Mouse (Mus musculus) thymus, postnatal 0 days (tissue): ENCODE results near the gene Asphd2. TPM values are rescaled to one million over a fixed set of nuclear protein-coding genes. Genes with fewer than 3 reads are reported as not detected.
A peak's percentile ranks its signal among the peaks of the same experiment; 100 is the strongest.
"Not testable (repeated sequence)": the region's sequence is repeated elsewhere in the genome, so short reads cannot be mapped to it uniquely, and the experiment has no call there.

ENCODE experiments used
- DNase-seq: peaks from one replicate; pipeline ENCODE4 v3.0.0-alpha.2; 2015; ENCODE audit warnings: low spot score
- polyA plus RNA-seq: library from polyadenylated mRNA; unstranded; fragments of >200 nt; fragmentation: Nextera tagmentation; extraction: Ambion mirVana; gene quantifications from 2 replicates; pipeline ENCODE4 v1.2.1, GENCODE M21; 2015

Gene Asphd2
- polyA plus RNA-seq: 0.23 and 0.63 TPM in 2 replicates

DNA sequence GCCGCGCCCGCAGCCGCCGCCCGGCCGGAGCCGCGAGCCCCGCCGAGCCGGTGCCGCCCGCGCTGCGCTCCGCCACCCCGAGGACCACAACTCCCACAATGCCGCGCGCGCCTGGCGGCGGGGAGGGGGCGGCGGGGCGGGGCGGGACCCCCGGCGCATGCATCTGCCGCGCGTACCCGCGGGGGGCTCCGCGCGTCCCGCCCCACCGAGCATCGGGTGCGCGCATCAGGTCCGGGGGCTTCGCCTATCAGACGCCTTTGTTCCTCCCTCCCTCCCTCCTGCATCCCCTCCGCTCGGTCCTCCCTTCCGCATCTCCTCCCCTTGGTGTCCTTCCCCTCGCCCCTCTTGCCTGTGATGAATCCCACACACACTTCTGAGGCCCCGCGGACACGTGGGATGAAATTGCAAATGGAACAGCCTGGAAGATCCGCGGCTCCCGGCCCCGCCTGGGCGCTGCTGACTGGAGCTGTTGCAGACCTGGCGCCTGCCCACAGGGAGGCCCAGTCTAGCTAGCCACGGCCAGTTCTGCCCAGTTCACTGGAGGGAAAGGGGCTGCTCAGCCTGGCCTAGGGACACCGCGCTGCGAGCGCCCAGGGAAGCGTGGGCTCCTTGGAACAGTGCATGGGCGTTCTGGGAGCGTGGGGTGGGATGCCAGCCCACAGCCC, at the start of gene Asphd2:
Gene Asphd2, minus strand, starts transcription at position 88 of the 665 bp plus-strand sequence.
- DNase-seq: peak; percentile 10

DNA sequence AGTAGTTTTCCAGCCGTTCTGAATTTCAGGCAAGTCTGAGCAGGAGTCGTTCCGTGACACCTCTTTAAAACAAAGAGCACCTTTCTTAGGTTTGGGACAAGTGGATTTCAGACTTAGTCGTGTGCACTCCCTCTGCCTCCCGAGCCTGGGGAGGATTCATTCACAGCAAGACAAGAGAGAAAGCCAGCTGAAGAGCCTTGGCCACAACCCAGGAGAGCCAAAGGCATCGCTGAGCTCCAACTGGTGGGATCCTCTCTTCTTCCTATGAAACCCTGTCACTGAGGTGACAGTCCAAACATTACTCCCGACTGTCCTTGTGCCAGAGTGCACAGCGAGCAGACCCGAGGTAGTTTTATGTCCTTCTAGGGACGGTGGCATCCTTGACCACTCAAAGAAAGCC, 43.9 kb upstream of the Asphd2 start:
- DNase-seq: no peak

DNA sequence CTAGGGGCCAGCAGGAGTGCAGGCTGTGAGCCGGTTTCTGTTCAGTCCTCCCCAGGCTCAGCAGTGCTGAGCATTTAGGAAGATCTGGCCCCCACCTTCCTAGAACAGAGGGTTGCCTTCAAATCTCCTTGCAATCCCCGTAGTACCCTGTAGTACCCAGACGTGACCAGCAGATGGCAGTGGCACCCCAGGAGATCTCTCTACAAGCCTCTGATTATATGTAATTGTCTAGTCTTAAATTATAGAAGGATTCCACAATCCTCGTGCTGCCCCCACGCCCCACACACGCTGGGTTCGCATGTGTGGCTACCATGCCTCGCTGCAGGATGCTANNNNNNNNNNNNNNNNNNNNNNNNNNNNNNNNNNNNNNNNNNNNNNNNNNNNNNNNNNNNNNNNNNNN, 38.3 kb upstream of the Asphd2 start:
- DNase-seq: peak; percentile 73

DNA sequence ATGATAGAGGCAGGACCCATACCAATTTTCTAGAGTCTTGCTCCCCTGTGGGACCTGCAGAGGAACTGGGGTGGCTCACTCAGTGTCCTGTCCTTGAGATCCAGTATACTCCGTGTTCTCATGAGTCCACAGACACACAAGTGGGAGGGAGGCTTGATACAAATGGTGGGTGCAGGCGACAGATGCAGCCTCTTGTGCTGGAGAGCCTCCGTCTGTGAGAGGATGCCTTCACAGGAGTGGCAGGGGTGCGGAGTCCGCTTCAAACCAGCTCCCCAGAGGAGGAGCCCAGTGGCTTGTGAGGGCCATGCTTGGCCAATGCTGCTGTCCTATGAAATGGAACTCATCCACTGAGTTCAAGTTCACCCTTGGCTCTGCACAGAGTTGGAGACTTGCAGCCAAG, 37.4 kb upstream of the Asphd2 start:
- no peak for DNase-seq

DNA sequence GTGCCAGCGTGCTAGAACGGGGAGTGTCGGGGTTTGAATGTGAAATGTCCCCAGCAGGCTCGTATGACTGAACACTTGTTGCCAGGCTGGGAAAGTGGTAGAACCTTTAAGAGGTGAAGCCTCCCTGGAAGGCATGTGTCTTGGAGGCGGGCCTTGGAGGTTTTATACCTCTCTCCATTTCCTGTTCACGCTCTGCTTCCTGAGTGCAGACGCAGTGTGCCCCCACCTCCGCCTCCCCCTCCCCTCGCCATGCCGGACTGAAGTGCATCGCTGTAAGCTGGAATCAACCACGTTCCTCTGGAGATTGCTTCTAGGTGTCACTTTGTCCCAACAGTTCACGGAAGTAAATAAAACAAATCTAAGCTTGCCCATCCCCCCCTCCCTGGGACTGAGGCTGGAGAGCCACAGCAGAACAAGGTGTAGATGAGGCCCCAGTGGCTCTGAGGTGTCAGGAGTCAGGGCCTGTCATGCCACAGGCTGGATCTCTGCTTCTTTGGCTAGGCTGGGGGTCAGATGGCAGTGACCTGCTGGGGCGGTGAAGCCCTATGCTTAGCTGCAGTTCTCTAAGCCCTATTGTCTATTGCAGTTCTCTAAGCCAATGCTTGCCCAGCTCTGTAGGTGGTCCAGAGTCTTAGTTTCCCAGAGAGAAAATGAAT, 36.6 kb upstream of the Asphd2 start:
- peak; percentile 16 for DNase-seq

DNA sequence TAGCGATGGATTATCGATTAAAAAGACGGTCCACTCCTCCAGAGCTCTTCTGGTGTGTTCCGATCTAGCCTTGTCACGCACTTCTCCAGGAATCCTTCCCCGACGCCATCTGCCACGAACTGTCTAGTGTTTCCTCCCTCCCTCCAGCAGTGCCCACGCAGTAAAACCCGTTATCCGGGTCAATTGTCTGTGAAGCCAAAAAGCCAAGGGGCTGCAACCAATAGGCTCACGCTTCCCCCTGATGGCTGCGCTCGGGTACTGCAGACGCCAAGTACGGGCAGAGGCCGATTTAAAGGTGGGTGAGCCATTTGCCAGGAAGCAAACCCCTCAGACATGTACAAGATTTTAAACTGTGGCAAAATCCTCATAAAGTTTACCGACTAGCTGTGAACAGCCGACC, 34.3 kb upstream of the Asphd2 start:
- DNase-seq: peak; percentile 56

DNA sequence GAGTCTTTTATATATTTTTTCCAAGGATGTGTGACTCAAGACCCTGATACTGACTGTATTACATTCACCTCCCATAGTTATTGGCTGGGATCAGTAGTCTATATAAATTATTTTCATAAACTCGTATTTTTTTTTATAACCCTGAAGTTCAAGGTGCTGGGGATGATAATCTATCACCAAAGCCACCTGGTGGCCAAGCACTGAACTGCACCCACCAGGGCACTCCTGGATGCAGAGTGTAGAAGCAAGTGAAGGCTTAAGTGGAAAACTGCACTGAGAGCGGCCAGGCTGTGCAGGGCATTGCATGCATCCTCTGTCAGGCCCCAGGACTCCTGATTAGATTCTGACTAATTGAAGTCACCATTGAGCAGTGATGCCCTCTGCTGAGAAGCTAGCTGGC, 32.6 kb upstream of the Asphd2 start:
- DNase-seq: peak; percentile 50

DNA sequence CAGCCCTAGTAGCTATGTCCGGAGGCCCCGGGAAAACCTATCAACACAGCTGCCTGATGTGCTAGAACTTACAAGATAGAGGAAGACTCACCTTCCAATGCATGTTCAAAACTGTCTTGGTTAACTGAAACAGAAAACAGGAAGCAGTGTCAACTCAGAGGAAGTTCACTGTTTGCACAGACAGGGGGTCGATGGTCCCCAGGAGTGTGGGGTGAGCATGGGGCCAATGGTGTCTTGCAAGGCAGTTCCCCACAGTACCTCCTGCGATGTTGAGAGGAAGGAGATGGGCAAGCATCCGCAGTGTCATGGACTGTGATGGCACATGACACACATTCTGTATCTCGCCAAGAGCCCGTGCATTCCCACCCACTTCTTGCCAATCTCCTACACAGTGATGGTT, 32.0 kb upstream of the Asphd2 start:
- DNase-seq: no peak

DNA sequence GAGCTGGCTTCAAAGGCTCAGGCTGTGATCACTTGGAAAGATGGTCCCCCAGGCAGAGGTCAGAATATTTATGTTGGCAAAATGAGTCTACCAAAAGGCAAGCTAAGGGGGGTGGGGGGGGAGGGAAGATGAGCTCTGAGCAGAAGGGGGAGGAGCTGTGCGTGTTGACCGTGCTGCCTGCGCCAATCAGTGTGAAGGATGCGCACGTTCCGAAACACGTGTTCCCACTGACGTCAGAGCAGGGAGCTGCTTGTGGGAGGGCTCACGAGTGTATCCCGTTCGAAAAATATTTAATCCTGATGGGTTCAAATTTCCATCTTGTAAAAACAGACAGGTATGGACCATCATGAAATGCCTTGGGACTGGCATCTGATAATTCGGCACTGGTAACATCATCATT, 24.9 kb upstream of the Asphd2 start:
- no peak for DNase-seq

DNA sequence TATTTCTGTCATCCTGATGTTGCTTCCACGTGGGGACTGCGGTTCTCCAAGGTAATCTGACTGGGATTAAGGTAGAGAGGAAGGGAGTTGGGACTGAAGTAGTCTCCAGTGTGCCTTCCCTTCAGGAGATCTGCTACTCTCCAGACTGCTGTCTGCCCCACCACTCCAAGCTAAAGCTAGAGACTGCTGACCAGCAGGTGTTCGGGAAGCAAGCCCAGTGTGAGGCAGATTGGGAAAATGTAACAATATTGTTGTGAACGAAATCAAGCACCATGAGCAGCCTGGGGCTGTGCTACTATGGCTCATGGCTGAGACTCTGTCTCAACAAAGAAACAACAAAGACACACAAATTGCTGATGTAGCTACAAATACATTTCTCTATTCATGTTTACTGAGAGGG, 23.4 kb upstream of the Asphd2 start:
- DNase-seq: no peak

DNA sequence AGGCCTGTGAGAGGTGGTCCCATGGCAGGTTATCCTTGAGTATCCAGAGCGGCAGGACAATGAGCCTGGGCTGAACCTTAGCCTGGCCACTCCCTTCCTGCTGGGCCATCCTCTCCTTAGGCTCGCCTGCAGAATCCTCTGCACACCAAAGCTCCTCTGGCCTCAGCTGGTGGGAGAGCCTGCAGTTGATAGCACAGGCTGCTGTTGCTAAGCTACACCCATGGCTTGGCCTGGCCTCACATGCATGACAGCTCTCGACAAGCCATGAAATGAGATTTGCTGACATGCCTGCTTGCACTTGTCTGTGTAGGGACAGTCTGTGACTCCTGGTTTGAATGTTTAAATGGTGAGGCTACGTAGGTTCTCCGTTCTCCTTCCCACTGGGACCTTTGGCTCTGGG, 22.0 kb upstream of the Asphd2 start:
- no peak for DNase-seq

DNA sequence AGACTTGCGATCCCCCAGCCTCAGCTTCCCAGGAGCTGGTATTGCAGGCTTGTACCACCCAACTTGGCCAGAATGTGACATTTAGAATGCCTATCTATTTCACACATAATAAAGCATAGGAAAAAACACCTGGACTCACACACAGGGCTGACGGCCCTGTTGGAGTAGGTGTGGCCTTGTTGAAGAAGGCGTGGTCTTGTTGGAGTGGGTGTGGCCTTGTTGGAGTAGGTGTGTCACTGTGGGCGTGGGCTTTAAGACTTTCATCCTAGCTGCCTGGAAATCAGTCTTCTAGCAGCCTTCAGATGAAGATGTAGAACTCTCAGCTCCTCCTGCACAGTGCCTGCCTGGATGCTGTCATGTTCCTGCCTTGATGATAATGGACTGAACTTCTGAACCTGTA, 18.1 kb upstream of the Asphd2 start:
- DNase-seq: not testable (repeated sequence)

DNA sequence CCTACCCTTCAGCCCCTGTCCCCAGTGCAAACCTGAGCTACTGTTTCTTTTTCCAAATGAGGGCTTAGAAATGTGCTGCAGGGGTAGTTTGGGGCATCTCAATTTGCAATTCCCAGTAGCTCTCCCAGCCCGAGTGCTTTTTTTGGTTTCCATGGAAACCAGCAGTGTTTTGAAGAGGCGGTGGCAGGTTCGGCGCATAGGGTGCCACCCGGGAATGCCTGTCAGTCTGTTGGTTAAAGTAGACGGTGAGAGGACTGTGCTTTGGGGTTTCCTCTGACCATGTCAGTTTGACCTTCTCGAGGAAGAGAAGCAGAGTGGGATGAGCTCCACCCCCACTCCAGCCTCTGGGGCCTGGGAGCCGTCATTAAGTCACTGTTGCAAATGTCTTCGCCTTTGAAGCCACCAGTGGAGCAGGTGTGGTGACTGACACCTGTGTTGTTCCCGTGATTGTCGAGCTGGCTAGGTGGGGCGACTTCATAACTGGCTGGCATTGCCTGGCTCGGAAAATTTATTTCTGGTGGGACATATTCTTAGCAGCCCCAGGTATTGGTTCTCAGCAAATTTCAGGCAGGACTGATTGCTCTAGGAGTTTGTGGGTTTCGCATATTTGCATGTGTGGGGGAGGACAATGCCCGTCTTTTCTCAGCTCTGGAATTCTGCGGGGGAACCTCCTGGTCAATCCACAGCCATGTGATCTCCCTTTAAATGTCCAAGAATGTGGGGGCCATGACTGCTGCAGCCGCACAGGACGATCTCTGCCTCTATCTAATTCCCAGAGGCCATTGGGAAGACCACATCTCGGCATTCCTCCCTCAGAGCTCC, 17.1 kb upstream of the Asphd2 start:
- DNase-seq: no peak

DNA sequence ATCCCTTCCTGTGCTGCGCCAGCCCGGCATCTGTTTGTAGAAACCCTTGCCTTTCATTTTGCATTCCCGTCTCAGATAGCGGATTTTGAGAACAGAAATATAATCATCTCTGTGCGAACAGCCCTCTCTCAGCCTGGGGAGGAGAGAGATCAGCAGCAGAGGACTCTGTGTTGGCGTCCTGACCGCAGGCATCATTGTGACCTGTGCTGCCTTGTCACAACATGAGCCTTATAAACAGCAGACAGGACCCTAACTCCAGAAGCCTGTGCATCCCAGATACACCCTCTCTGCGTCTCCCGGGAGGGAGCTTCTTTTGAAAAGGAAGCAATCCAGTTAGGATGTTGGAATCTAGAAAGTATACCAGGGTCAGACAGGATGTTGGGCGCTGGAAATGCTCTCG, 16.4 kb upstream of the Asphd2 start:
- DNase-seq: no peak

DNA sequence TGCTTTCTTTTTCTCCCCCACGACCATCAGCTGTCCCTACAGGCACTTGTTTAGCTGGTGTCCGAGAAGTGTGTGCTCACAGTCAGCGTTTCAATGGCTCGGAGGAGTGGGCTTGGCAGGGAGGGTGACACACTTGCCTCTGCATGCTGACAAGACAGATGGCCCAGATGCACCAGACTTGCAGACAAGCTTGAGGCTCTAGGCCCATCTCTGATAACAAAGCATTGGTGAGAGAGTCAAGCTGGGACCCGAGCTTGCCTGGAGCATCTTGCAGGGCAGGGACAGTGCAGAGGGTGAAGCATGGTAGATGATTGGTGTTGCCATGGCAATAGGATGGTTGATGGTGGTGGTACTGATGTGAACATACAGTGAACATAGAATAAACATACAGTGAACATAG, 14.6 kb upstream of the Asphd2 start:
- no peak for DNase-seq

DNA sequence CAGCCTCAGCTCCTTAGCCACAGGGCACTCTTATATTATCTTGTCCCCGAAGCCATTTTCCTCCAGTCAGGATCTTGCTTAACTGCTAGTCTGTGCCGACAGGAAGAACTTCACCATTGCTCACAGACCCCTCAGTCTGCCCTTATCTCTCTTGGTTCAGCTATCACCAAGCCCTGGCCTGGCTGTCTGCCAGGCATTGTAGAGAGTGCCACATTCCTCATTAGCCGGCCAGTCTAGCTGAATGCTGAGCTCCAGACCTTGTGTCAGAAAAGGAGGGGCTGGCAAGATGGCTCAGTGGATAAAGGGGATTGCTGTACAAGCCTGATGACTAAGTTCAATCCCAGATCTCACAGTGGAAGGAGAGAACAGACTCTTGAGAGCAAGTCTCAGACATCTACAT, 11.4 kb upstream of the Asphd2 start:
- DNase-seq: no peak

DNA sequence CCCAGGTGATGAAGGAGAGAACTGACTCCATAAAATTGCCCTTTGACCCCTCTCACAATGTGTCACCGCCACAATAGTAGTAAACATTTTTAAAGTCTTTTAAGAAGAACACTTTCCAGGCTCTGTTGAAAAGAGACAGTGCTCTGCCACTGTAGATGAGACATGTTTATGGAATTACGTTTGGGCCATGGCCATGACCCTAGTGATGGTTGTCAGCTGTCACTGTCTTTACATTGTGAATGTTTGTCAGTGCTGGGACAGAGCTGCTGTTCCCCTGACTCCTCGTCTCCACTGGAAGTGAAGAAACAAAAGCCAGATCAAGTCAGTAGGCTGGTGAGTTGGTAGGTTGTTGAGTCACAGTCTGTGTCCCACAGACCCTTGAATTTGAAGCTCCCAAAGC, 7.8 kb upstream of the Asphd2 start:
- DNase-seq: no peak

DNA sequence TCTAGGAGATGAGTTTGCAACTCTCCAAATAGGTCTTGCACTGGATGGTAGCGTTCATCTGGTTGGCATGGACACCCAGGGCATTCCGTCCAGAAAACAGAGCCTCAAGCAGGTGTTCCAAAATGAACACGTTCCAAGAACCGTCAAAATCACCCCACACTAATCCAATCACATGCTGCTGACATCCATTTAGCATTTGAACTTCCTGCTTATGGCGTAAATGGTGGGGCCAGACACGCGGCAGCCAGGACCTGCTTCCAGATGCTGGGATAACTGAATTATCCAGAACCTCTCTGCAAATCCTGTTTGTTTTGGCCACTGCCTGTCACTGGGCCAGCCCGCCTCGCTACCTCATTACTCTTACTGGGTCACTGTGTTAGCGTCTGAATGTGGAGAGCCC, 4.6 kb upstream of the Asphd2 start:
- DNase-seq: no peak

DNA sequence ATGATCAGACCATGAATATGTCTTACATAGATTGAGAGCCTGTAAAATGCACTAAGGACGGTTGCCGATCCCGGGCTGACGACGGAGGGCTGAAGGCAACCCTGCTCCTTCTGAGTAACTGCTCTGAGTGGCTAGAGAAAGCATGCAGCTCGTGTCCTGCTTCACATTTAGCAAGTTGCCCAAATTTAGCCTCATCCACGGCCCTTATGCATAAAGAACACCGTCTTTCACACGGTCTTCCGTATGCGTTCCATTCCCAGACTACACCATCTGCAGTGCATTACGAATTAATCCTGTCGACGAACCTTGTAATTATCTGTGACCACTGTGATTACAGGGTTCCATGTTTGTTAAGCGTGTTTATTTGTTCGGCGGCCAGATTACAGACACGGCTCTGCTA, 1.4 kb upstream of the Asphd2 start:
- DNase-seq: no peak

DNA sequence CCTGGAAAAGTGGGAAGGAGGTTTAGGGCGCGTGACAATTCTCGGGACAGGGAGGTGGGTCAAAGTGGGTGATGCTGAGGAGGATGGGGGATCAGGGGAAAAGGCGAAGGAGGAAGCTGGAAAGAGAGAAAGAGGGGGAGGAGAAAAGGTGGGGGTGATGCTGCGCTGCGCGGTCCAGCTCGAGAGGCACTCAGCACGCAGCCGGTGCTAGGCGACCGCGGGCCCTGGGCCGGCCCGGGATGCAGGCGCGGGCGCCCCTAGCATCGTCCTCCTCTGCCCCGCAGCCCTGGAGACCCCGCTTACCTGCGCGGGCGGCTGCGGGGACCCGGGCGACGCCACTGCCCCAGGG, 277 bp downstream of the Asphd2 start:
- DNase-seq: no peak

DNA sequence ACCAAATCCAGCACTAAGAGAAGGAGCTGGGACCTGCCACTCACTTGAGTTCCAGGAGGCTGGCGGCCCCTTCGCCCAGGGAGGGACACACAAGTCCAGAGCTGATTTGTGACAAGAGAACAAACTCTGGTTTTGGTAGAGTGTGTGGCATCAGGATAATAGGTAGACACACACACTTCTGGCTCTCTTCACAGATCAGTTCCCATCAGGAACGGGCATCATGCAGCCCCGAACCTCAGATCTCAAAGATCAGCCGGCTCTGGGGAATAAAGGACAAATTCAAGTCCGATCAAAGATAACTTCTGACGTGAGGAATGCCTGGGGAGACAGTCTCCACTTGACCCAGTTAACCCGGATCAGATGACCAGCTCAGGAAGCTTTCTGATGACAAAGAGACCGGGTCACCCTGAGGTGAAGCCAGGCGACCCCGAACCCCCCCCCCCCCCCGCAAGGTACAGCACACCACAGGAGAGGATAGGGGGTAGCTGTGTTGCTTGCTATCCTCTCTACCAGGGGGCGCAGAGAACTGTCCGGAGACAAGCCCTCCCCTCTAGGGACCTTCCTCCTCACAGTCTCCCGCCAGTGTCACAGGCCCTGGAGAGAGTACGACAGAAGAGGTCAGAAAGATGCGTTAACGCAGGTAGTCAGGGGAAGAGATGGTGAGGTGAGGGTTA, 788 bp downstream of the Asphd2 start:
- no peak for DNase-seq
